Mouse (Mus musculus): ENCODE data around the gene 1700028J19Rik. TPM values are rescaled to one million over a fixed set of nuclear protein-coding genes. Genes with fewer than 3 reads are reported as not detected.

Gene 1700028J19Rik
- polyA plus RNA-seq, 1 experiment from 2014 or later, result 6.0 TPM

- H3K27me3 ChIP-seq (ENCODE audit: insufficient read depth, low read length), result no peaks in the 10 kb centered on the region
- TF ChIP-seq CTCF (IDR thresholded peaks at IDR 0.05; ENCODE audit: low read depth), result peak; percentile 56
- no peak overlapping the region for H3K4me2 ChIP-seq (ENCODE audit: low read length)
- H3K27ac ChIP-seq, result no peak overlapping the region
- H3K4me3 ChIP-seq (replicated peaks; ENCODE audit: low read depth, low read length), result no peak overlapping the region
- no peaks in the 10 kb centered on the region for H3K9me3 ChIP-seq (replicated peaks; ENCODE audit: low read length)
- WGBS, result 45% methylated on average over 2 of the region's 2 CpGs
- H3K9ac ChIP-seq (ENCODE audit: low read depth, low read length), result no peak overlapping the region
- no peaks in the 10 kb centered on the region for H3K4me1 ChIP-seq (replicated peaks; ENCODE audit: insufficient read depth, low read length)
- DNase-seq (ENCODE audit: low spot score) (no peak), ATAC-seq (replicated peaks; ENCODE audit: low FRiP score, low read depth) (no peak)
- H3K36me3 ChIP-seq (ENCODE audit: insufficient read depth, low read length), result no peaks in the 10 kb centered on the region
Measured at GRCm38 (mm10) chr7:44277250-44277622, 30.7 kb upstream of the 1700028J19Rik start.

DNA sequence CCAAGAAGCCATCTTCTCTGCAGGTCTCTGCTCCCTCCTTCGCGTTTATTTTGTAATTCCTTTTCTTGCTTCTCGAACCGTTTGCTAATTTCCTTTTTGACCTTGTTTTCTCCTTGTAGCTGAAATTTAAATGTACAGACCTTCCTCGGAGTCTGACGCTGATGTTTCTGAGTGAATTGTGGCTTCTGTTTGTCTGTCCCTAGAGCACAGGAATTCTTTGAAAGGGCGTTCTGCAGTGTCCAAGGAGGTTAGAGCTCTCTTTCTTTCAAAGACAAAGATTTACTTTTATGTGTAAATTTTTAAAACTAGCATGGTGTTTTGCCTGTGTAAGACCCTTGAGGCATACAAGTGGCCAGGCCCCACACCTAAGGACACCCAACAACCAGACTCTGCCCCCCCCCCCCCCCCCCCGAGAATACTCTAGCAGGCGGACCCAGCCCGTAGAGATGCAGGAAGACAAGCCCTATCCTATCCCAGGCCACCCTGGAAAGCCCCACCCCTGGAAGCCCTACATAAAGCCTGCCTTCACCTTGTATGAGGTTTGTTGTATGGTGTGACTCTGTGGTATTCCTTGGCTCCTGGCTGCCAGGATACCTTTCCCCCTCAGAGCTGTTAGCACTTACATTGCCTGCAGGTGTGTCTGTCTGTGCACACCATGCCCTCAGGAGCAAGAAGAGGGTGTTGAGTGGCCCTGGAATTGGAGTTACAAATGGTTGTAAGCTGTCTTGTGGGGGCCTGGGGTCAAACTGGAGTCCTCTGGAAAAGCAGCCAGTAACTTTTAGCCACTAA is 30.2 kb upstream of the 1700028J19Rik start:
- Histone ChIP-seq H3K4me1 (replicated peaks; ENCODE audit: insufficient read depth, low read length) (no peaks in the 10 kb centered on the region), H3K9ac (ENCODE audit: low read depth, low read length) (no peak overlapping the region), H3K27ac (no peak overlapping the region), H3K4me2 (ENCODE audit: low read length) (no peak overlapping the region), H3K27me3 (ENCODE audit: insufficient read depth, low read length) (no peaks in the 10 kb centered on the region), H3K36me3 (ENCODE audit: insufficient read depth, low read length) (no peaks in the 10 kb centered on the region), H3K4me3 (replicated peaks; ENCODE audit: low read depth, low read length) (no peak overlapping the region), H3K9me3 (replicated peaks; ENCODE audit: low read length) (no peaks in the 10 kb centered on the region)
- TF ChIP-seq CTCF (IDR thresholded peaks at IDR 0.05; ENCODE audit: low read depth), result no peak
- no peak for DNase-seq (ENCODE audit: low spot score)
- ATAC-seq (replicated peaks; ENCODE audit: low FRiP score, low read depth), result no peak
- 72% methylated on average over 10 of the region's 10 CpGs for WGBS

- Histone ChIP-seq H3K4me1 (replicated peaks; ENCODE audit: insufficient read depth, low read length) (no peaks in the 10 kb centered on the region), H3K4me2 (ENCODE audit: low read length) (no peak overlapping the region), H3K9ac (ENCODE audit: low read depth, low read length) (no peak overlapping the region), H3K36me3 (ENCODE audit: insufficient read depth, low read length) (no peaks in the 10 kb centered on the region), H3K27me3 (ENCODE audit: insufficient read depth, low read length) (no peaks in the 10 kb centered on the region), H3K27ac (no peak overlapping the region), H3K9me3 (replicated peaks; ENCODE audit: low read length) (no peaks in the 10 kb centered on the region), H3K4me3 (replicated peaks; ENCODE audit: low read depth, low read length) (no peak overlapping the region)
- ATAC-seq (replicated peaks; ENCODE audit: low FRiP score, low read depth) (no peak), DNase-seq (ENCODE audit: low spot score) (no peak)
- WGBS, result 74% methylated on average over 3 of the region's 3 CpGs
- no peak for TF ChIP-seq CTCF (IDR thresholded peaks at IDR 0.05; ENCODE audit: low read depth)
Measured at GRCm38 (mm10) chr7:44275546-44275945, 29.1 kb upstream of the 1700028J19Rik start.

DNA sequence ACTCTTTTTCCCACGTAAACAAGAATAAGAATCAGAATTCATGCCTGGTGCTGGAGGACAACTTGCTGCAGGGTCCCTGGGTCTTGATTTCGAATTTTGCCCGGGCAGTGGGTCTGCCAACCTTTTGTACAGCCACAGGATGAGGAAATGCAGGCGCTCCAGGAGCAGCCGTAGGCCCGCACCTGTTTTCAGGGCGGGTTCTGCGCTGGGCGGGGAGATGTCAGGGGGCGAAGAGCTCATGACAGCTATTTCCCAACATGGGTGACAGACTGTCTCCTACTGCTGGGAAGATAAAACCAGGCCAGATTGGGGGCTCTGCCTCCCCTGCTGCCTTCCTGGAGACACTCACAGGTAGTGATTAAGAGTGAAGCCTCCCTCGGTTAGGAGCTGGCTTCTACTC is 27.6 kb upstream of the 1700028J19Rik start:
- ATAC-seq (replicated peaks; ENCODE audit: low FRiP score, low read depth), result no peak
- TF ChIP-seq CTCF (IDR thresholded peaks at IDR 0.05; ENCODE audit: low read depth), result no peak

DNA sequence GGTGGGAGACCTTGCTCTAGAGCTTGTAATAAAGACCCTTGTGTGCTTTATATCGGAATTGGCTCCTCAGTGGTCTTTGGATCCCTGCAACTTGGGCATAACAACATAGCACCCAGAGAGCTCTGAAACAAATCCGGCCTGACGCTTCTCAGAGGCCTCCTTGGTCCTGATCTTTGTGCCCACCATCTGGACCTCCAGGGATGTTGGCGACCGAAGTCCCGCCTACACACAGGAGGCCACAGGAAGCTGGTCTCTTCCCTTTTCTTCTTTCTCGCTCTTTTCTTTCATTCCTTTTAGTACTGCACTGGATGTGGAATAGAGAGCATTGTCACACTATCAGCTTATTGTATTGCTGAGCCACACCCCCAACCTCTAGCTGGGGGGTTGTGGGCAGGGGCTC is 27.0 kb upstream of the 1700028J19Rik start:
- no peak for ATAC-seq (replicated peaks; ENCODE audit: low FRiP score, low read depth)
- no peak for DNase-seq (ENCODE audit: low spot score)
- H3K27ac ChIP-seq, result no peak overlapping the region
- no peaks in the 10 kb centered on the region for H3K27me3 ChIP-seq (ENCODE audit: insufficient read depth, low read length)
- WGBS, result 65% methylated on average over 7 of the region's 7 CpGs
- no peaks in the 10 kb centered on the region for H3K36me3 ChIP-seq (ENCODE audit: insufficient read depth, low read length)
- H3K9me3 ChIP-seq (replicated peaks; ENCODE audit: low read length), result no peaks in the 10 kb centered on the region
- H3K4me3 ChIP-seq (replicated peaks; ENCODE audit: low read depth, low read length), result no peak overlapping the region
- H3K9ac ChIP-seq (ENCODE audit: low read depth, low read length), result no peak overlapping the region
- TF ChIP-seq CTCF (IDR thresholded peaks at IDR 0.05; ENCODE audit: low read depth), result no peak
- no peaks in the 10 kb centered on the region for H3K4me1 ChIP-seq (replicated peaks; ENCODE audit: insufficient read depth, low read length)
- H3K4me2 ChIP-seq (ENCODE audit: low read length), result no peak overlapping the region

More for the DNA sequence above, 27.6 kb upstream of the 1700028J19Rik start:
- no peaks in the 10 kb centered on the region for H3K9me3 ChIP-seq (replicated peaks; ENCODE audit: low read length)
- 36% methylated on average over 11 of the region's 11 CpGs for WGBS
- H3K4me1 ChIP-seq (replicated peaks; ENCODE audit: insufficient read depth, low read length), result no peaks in the 10 kb centered on the region
- H3K4me3 ChIP-seq (replicated peaks; ENCODE audit: low read depth, low read length), result no peak overlapping the region
- no peak overlapping the region for H3K27ac ChIP-seq
- no peak overlapping the region for H3K4me2 ChIP-seq (ENCODE audit: low read length)
- H3K27me3 ChIP-seq (ENCODE audit: insufficient read depth, low read length), result no peaks in the 10 kb centered on the region
- H3K36me3 ChIP-seq (ENCODE audit: insufficient read depth, low read length), result no peaks in the 10 kb centered on the region
- H3K9ac ChIP-seq (ENCODE audit: low read depth, low read length), result no peak overlapping the region
- no peak for DNase-seq (ENCODE audit: low spot score)

GRCm38 (mm10) chr7:44272546-44272945 is 26.1 kb upstream of the 1700028J19Rik start:
- Histone ChIP-seq H3K4me3 (replicated peaks; ENCODE audit: low read depth, low read length) (no peak overlapping the region), H3K4me2 (ENCODE audit: low read length) (no peak overlapping the region), H3K27me3 (ENCODE audit: insufficient read depth, low read length) (no peaks in the 10 kb centered on the region), H3K27ac (no peak overlapping the region), H3K9ac (ENCODE audit: low read depth, low read length) (no peak overlapping the region), H3K4me1 (replicated peaks; ENCODE audit: insufficient read depth, low read length) (no peaks in the 10 kb centered on the region), H3K36me3 (ENCODE audit: insufficient read depth, low read length) (no peaks in the 10 kb centered on the region), H3K9me3 (replicated peaks; ENCODE audit: low read length) (no peaks in the 10 kb centered on the region)
- WGBS, result 85% methylated on average over 7 of the region's 7 CpGs
- DNase-seq (ENCODE audit: low spot score) (no peak), ATAC-seq (replicated peaks; ENCODE audit: low FRiP score, low read depth) (no peak)
- no peak for TF ChIP-seq CTCF (IDR thresholded peaks at IDR 0.05; ENCODE audit: low read depth)

GRCm38 (mm10) chr7:44271309-44271708 is 24.8 kb upstream of the 1700028J19Rik start:
- Histone ChIP-seq H3K9ac (ENCODE audit: low read depth, low read length) (no peak overlapping the region), H3K9me3 (replicated peaks; ENCODE audit: low read length) (no peaks in the 10 kb centered on the region), H3K27me3 (ENCODE audit: insufficient read depth, low read length) (no peaks in the 10 kb centered on the region), H3K27ac (no peak overlapping the region), H3K36me3 (ENCODE audit: insufficient read depth, low read length) (no peaks in the 10 kb centered on the region), H3K4me1 (replicated peaks; ENCODE audit: insufficient read depth, low read length) (no peaks in the 10 kb centered on the region), H3K4me3 (replicated peaks; ENCODE audit: low read depth, low read length) (no peak overlapping the region), H3K4me2 (ENCODE audit: low read length) (no peak overlapping the region)
- no peak for TF ChIP-seq CTCF (IDR thresholded peaks at IDR 0.05; ENCODE audit: low read depth)
- no peak for ATAC-seq (replicated peaks; ENCODE audit: low FRiP score, low read depth)
- DNase-seq (ENCODE audit: low spot score), result peak; percentile 15
- WGBS, result 75% methylated on average over 2 of the region's 2 CpGs

Measured in kidney, postnatal 0 days (tissue).